Mouse (Mus musculus): Measurements from ENCODE around the gene Stox2.

- no peak for TF ChIP-seq POLR2A (IDR thresholded peaks at IDR 0.05; ENCODE audit: low read depth, low read length)
- TF ChIP-seq CTCF (conservative IDR thresholded peaks at IDR 0.05; ENCODE audit: insufficient read depth, insufficient read length, low read depth, low read length) = no peak
These were observed 91.5 kb downstream of the Stox2 start for GRCm38 (mm10) chr8:47354523-47355168.
